Mouse (Mus musculus) embryonic fibroblast, embryonic 13.5 days (primary cell): ENCODE data around the gene Pced1b.

Experiments used
- CTCF ChIP-seq: IDR thresholded peaks from 2 replicates; pipeline ENCODE4 v1.5.1; 2011; ENCODE audit warnings: mild to moderate bottlenecking, control low read depth, low read length, moderate library complexity, borderline replicate concordance; ENCODE audit not compliant: insufficient read depth
- POLR2A ChIP-seq: IDR thresholded peaks from 2 replicates; pipeline ENCODE4 v1.6.1; 2011; ENCODE audit warnings: low read depth, mild to moderate bottlenecking, control low read depth, low read length, moderate library complexity

DNA sequence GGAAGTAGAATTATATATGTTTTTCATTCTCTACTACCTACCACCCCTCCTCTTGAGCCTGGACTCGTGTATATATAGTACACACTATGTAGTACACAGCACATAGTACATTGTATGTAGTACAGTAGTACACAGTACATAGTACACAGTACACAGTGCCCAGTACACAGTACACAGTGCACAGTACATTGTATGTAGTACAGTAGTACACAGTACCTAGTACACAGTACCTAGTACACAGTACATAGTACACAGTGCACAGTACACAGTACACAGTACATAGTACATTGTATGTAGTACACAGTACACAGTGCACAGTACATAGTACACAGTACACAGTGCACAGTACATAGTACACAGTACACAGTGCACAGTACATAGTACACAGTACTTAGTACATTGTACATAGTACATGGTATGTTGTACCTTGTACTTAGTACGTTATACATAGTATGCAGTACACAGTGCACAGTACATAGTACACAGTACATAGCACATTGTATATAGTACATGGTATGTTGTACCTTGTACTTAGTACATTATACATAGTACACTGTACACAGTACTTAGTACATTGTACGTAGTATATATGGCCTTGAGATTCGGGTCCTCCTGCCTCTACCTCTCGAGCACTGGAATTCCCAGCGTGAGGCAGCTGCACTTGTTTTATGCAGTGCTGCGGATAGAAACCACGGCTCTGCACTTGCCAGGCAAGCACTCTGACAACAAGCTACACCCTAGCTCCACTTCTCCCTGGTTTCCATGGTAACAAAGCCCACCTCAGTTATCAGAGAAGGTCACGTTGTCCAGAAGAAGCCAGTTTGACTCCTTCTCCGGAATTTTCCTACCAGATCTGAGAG is 35.0 kb downstream of the Pced1b start:
- TF ChIP-seq POLR2A (no peak), CTCF (no peak)
